Mouse (Mus musculus): ENCODE results near the gene Rab11fip5.

- TF ChIP-seq POLR2A (IDR thresholded peaks at IDR 0.05; ENCODE audit: borderline replicate concordance, insufficient read depth, low read length), result no peak
- no peak for TF ChIP-seq CTCF (IDR thresholded peaks at IDR 0.05; ENCODE audit: borderline replicate concordance, insufficient read depth, low read depth, low read length)
Observed at GRCm38 (mm10) chr6:85340184-85340583, 34.2 kb downstream of the Rab11fip5 start.

Data from cerebellum, adult 2 months (tissue).